Mouse (Mus musculus) thymus, adult 18-20 months (tissue): ENCODE data around the gene Rpl19.

Source experiments
- DNase-seq, 2 experiments: peaks; one replicate each; pipeline ENCODE4 v3.0.0; 2022; ENCODE audit warnings: mixed read lengths in 2 of 2

Gene Rpl19

GRCm38 (mm10) chr11:98057998-98058397, 31.5 kb downstream of the Rpl19 start:
- no peak for DNase-seq

- DNase-seq = no peak
These were observed 33.2 kb downstream of the Rpl19 start for GRCm38 (mm10) chr11:98059662-98060061.

DNA sequence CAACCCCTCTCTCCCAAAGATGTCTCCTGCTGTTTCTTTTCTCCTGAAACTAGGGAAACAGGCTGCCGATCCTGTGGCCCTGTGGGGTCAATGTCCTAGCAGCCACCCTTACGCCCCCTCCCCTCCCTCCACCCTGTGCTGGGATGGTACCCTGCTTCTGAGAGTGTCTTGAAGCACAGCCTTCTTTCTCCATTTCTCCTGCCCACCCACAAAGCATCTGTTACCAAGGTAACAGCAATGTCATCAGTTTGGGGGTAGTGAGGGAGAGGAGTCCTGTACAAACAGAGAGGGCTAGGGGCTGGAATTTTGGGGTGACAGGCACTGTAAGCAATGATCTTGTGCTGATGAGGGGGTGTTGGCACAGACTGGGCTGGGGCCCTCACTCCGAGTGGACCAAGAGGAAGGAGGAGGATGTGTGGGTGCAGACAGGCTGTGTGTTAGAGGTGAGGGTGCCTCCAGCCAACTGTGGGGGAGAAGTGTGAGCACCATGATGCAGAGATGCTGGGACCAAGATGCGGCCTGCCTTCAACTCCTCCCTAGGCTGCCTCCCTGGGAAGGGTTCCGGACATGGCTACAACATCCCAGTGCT, 33.7 kb downstream of the Rpl19 start:
- DNase-seq = no peak

GRCm38 (mm10) chr11:98061441-98061840, 34.9 kb downstream of the Rpl19 start:
- DNase-seq = no peak

DNA sequence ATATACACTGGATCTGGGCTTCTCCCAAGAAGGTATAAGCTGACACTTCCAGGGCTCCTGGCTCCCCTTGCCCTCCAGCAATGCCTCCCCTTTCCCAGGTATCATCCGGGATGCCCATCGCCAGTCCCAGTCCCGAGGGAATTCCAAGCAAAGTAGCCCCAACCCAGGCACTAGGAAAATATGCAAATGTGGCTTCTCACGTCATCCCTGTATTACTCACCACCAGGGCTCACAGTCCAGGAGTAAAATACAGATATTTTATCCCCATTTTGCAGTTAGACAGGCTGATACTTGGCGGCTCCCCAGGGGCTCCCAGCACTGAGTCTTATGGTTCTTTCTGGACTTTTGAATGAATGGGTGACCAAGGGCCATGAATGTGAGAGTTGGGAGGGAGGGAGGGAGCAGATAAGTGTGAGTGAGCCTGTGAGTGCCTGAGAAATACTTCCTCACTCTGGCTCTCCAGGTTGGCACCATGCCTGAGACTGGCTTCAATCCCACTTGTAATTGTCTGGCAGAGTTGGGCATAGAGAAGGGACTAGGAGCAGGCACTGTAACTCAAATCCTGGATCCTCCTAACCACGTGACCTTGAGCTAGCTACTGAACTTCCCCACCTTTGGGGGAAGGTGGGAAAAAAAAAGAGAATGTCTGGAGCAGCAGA, 35.5 kb downstream of the Rpl19 start:
- no peak for DNase-seq

- DNase-seq = no peak
These were observed 39.7 kb downstream of the Rpl19 start for GRCm38 (mm10) chr11:98066201-98066600.

DNA sequence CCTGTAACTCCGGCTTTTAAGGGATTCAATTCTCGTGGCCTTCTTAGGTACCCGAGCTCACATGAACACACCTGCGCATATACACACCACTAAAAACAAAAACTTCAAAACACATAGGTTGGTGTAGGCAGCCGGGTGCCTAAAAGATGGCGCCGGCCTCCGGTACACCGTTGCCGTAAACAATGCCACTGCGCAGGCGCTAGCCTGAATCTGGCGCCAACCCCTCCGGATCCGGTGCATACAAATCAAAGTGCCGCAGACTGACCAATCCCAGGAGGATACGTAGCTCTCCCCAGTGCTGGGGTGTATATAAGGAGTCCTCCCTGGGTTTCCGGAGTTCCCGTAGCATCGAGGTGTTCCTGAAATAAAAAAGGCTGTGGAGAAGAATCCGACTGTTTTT, 40.7 kb downstream of the Rpl19 start:
- DNase-seq = no peak

- DNase-seq = no peak
These were observed 46.9 kb downstream of the Rpl19 start for GRCm38 (mm10) chr11:98073442-98073841.

DNA sequence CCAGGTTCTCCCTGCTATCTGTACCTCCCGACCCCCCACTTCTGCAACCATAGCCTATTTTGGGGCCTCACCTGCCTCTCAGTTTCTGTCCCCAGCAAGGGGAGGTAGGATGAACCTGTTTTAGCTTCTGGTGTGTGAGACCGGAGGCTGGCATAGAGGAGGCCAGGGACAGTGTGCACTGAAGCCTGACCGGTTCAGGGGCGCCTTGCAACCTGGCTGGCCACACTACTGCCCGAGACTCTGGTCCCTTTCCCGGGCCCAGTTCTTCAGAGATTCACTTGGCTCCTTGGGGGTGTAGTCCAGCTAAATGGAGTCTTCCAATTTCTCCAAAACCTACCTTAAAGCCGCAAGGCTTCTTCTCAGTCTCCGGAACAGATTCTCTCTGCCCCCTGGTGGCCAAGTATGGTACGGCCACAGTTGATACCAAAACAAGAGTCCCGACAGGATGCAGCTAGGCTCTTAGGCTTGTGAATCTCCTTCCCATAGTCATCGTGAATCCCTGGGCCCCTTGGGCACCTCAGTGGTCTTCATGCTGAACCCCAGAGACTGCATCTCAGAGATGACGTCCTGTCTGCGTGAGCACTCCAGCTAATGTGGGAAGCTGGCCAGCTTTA, 48.8 kb downstream of the Rpl19 start:
- DNase-seq = peak; percentile 60 to 70

DNA sequence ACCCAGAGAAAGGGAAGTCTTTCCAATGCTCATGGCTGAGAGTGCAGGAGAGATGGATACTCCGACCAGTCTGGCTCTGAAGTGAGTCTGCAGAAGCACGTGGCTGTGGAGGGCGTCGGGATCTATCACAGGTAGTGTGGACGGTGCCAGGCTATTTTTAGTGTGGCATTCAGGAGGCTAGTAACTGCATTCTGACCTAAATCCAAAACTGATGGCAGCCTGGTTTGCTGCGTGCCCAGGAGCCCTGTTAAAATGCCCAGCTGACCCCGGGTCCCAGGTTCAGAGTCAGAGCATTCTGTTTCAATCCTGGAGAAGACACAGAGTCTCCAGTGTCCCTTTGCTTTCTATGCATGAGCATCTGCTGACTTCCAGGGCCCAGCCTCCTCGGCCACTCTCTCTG, 50.6 kb downstream of the Rpl19 start:
- DNase-seq = no peak
